Mouse (Mus musculus) retina, embryonic 14.5 days (tissue): ENCODE results near the gene Auts2.

Source experiments
- DNase-seq: peaks from one replicate; pipeline ENCODE4 v3.0.0-alpha.2; 2015; ENCODE audit warnings: low spot score

Auts2 gene

GRCm38 (mm10) chr5:131610702-131611101 is 932.4 kb downstream of the Auts2 start:
- no peak for DNase-seq

- no peak for DNase-seq
Measured at GRCm38 (mm10) chr5:131606786-131607185, 936.4 kb downstream of the Auts2 start.

- peak; percentile 81 for DNase-seq
Measured at GRCm38 (mm10) chr5:131601934-131602692, 941.0 kb downstream of the Auts2 start.

GRCm38 (mm10) chr5:131600325-131601125 is 942.6 kb downstream of the Auts2 start:
- DNase-seq, result peak; percentile 76

- DNase-seq, result no peak
Measured at GRCm38 (mm10) chr5:131597503-131597902, 945.6 kb downstream of the Auts2 start.

- DNase-seq, result peak; percentile 71
Measured at GRCm38 (mm10) chr5:131596591-131596990, 946.6 kb downstream of the Auts2 start.

GRCm38 (mm10) chr5:131595730-131596129 is 947.4 kb downstream of the Auts2 start:
- no peak for DNase-seq

GRCm38 (mm10) chr5:131594597-131594996 is 948.5 kb downstream of the Auts2 start:
- no peak for DNase-seq

- no peak for DNase-seq
Measured at GRCm38 (mm10) chr5:131593261-131593660, 949.9 kb downstream of the Auts2 start.

GRCm38 (mm10) chr5:131589948-131590467 is 953.1 kb downstream of the Auts2 start:
- DNase-seq, result no peak

- DNase-seq, result no peak
Measured at GRCm38 (mm10) chr5:131586332-131586700, 956.8 kb downstream of the Auts2 start.

- peak; percentile 52 for DNase-seq
Measured at GRCm38 (mm10) chr5:131585684-131586331, 957.3 kb downstream of the Auts2 start.

- DNase-seq, result peak; percentile 68
Measured at GRCm38 (mm10) chr5:131584260-131585135, 958.6 kb downstream of the Auts2 start.

- DNase-seq, result peak; percentile 20
Measured at GRCm38 (mm10) chr5:131581110-131582050, 961.8 kb downstream of the Auts2 start.

GRCm38 (mm10) chr5:131578737-131579136 is 964.4 kb downstream of the Auts2 start:
- DNase-seq, result no peak

- peak; percentile 37 for DNase-seq
Measured at GRCm38 (mm10) chr5:131575733-131576265, 967.3 kb downstream of the Auts2 start.

GRCm38 (mm10) chr5:131575086-131575514 is 968.0 kb downstream of the Auts2 start:
- peak; percentile 71 for DNase-seq

- DNase-seq, result peak; percentile 77
Measured at GRCm38 (mm10) chr5:131574469-131575085, 968.6 kb downstream of the Auts2 start.
